Mouse (Mus musculus): Measurements from ENCODE around the gene Sema4a. TPM values are rescaled to one million over a fixed set of nuclear protein-coding genes. Genes with fewer than 3 reads are reported as not detected.

Sema4a gene
- total RNA-seq, 2 experiments from 2014 or later, result 13.4 to 15.5 TPM

Small RNA genes lying within 50 kb of the gene (microRNA-seq; reads per million reads assigned to microRNA genes)
- not detected for gene Mir7011

Other genes with a start within 250 kb of the Sema4a start
- 1 to 10 TPM; 1.9 to 2.1 TPM for gene Rhbg, start 206.5 kb downstream of the Sema4a start, total RNA-seq (2021)
- gene Gm38392, start 174.0 kb downstream of the Sema4a start, total RNA-seq (2021), result 1 to 10 TPM; 1.1 to 1.3 TPM
- gene Tsacc, start 164.2 kb downstream of the Sema4a start, total RNA-seq (2021), result 1 to 10 TPM; 7.9 to 8.3 TPM
- 100 to 1,000 TPM; 249 to 260 TPM for gene Cct3, start 164.1 kb downstream of the Sema4a start, total RNA-seq (2021)
- 100 to 1,000 TPM; 144 to 149 TPM for gene Glmp, start 136.2 kb downstream of the Sema4a start, total RNA-seq (2021)
- 10 to 100 TPM; 15.1 to 17.7 TPM for gene Tmem79, start 125.0 kb downstream of the Sema4a start, total RNA-seq (2021)
- gene Smg5, start 124.9 kb downstream of the Sema4a start, total RNA-seq (2021), result 10 to 100 TPM; 42.8 to 55.9 TPM
- 1 to 10 TPM; 2.7 to 4.2 TPM for gene Paqr6, start 96.6 kb downstream of the Sema4a start, total RNA-seq (2021)
- 10 to 100 TPM in 1 of 2 experiments, under 1 TPM in 1; 0.67 to 16.9 TPM for gene Bglap3, start 88.4 kb downstream of the Sema4a start, total RNA-seq (2021)
- 10 to 100 TPM in 1 of 2 experiments, not detected in 1; 24.0 TPM for gene Bglap2, start 82.5 kb downstream of the Sema4a start, total RNA-seq (2021)
- gene Bglap, start 76.7 kb downstream of the Sema4a start, total RNA-seq (2021), result 100 to 1,000 TPM in 1 of 2 experiments, 1 to 10 TPM in 1; 1.6 to 106 TPM
- 10 to 100 TPM; 60.2 to 62.6 TPM for gene Pmf1, start 50.9 kb downstream of the Sema4a start, total RNA-seq (2021)
- gene Slc25a44, start 36.0 kb downstream of the Sema4a start, total RNA-seq (2021), result 10 to 100 TPM; 37.8 to 47.6 TPM
- 100 to 1,000 TPM; 102 to 104 TPM for gene Lmna, start 48.8 kb upstream of the Sema4a start, total RNA-seq (2021)
- 1 to 10 TPM; 5.5 to 5.6 TPM for gene Mex3a, start 71.2 kb upstream of the Sema4a start, total RNA-seq (2021)
- gene Rab25, start 87.1 kb upstream of the Sema4a start, total RNA-seq (2021), result not detected
- gene Lamtor2, start 91.9 kb upstream of the Sema4a start, total RNA-seq (2021), result 100 to 1,000 TPM; 131 to 132 TPM
- gene Ubqln4, start 92.6 kb upstream of the Sema4a start, total RNA-seq (2021), result 10 to 100 TPM; 63.9 to 73.1 TPM
- 100 to 1,000 TPM; 221 to 247 TPM for gene Ssr2, start 114.7 kb upstream of the Sema4a start, total RNA-seq (2021)
- 10 to 100 TPM; 51.4 to 71.5 TPM for gene Arhgef2, start 144.8 kb upstream of the Sema4a start, total RNA-seq (2021)
- gene Rxfp4, start 192.0 kb upstream of the Sema4a start, total RNA-seq (2021), result not detected
- 10 to 100 TPM; 46.7 to 60.5 TPM for gene Khdc4, start 224.6 kb upstream of the Sema4a start, total RNA-seq (2021)

Measured in adrenal gland, postnatal 10 days (tissue).